Mouse (Mus musculus): Measurements from ENCODE around the gene 1700001P01Rik. TPM values are rescaled to one million over a fixed set of nuclear protein-coding genes. Genes with fewer than 3 reads are reported as not detected.

The 1700001P01Rik gene
- polyA plus RNA-seq, 1 experiment = 0.22 TPM

DNA sequence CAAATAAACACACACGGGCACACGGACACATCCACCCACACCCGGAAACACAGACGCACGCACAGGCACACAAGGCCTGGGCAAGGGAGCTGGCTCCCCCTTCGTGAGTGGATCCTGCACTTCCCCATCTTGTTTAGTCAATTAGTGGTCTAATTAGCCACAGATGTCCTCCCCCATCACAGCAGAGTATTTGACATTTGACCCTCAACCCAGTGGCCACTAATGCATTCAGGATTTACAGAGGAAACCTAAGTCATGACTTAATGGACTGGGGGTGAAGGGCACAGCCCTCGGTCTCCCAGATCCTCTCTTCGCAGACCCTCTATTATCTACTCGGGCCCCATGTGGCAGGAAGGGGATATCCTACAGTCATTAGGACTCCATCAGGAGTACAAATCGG, 42.0 kb downstream of the 1700001P01Rik start:
- WGBS = 38% methylated on average over 10 of the region's 10 CpGs
- peaks cover 5% of the 10 kb centered on the region; the same call in 1 of the 2 replicates for H3K4me1 ChIP-seq (ENCODE audit: control insufficient read depth, insufficient read depth, low read length)
- H3K4me3 ChIP-seq (replicated peaks; ENCODE audit: extremely low read depth, low read depth, low read length) = no peak overlapping the region
- TF ChIP-seq CTCF (IDR thresholded peaks at IDR 0.05; ENCODE audit: insufficient read depth, low read length) (no peak), POLR2A (IDR thresholded peaks at IDR 0.05; ENCODE audit: borderline replicate concordance, extremely low read depth, low read depth, low read length) (no peak)
- DNase-seq = no peak

DNA sequence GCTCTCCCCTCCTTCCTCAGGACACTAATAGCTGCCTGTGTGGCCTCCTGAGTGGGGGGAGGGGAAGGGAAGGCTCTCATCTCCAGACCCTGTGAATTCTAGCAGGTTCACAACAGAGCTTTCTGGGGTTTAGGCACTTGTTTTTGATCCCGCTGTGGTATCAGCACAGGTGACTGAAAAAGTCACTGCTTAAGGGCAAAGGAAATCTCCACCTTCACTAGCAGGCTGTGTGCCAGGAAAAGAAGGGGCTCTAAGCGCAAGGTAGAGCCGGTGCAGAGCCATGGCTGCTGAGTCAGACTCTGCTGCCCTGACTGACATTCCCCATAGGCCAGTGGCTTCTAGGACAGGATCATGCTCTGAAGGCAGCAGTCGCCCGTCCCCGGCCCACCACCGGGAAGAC, 47.0 kb downstream of the 1700001P01Rik start:
- no peak for TF ChIP-seq POLR2A (IDR thresholded peaks at IDR 0.05; ENCODE audit: borderline replicate concordance, extremely low read depth, low read depth, low read length)
- TF ChIP-seq CTCF (IDR thresholded peaks at IDR 0.05; ENCODE audit: insufficient read depth, low read length) = no peak
- Histone ChIP-seq H3K4me3 (replicated peaks; ENCODE audit: extremely low read depth, low read depth, low read length) (no peak overlapping the region), H3K4me1 (ENCODE audit: control insufficient read depth, insufficient read depth, low read length) (peaks cover 4% of the 10 kb centered on the region; the same call in 1 of the 2 replicates)
- no peak for DNase-seq
- 78% methylated on average over 7 of the region's 7 CpGs for WGBS

DNA sequence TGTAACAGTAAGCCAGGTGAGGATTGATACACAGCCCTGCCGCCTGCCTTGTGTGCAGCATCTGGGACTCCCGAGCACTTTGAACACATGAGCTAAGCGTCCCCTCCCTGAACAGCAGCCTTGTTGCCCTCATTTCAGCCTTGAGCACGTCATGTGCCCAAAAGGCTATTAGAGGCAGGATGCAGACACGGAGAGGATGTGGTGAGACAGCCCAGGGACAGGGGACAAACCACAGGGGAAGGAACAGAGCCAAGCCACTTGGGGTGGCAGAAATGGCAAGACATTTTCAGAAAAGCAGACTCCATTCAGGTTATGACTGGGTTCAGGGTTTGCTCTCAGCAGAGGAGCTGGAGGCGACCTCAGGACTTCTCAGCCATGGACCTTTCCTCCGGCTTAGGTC, 47.4 kb downstream of the 1700001P01Rik start:
- TF ChIP-seq POLR2A (IDR thresholded peaks at IDR 0.05; ENCODE audit: borderline replicate concordance, extremely low read depth, low read depth, low read length) (no peak), CTCF (IDR thresholded peaks at IDR 0.05; ENCODE audit: insufficient read depth, low read length) (no peak)
- DNase-seq = no peak
- Histone ChIP-seq H3K4me3 (replicated peaks; ENCODE audit: extremely low read depth, low read depth, low read length) (no peak overlapping the region), H3K4me1 (ENCODE audit: control insufficient read depth, insufficient read depth, low read length) (no peaks in the 10 kb centered on the region)
- WGBS = 69% methylated on average over 7 of the region's 7 CpGs

DNA sequence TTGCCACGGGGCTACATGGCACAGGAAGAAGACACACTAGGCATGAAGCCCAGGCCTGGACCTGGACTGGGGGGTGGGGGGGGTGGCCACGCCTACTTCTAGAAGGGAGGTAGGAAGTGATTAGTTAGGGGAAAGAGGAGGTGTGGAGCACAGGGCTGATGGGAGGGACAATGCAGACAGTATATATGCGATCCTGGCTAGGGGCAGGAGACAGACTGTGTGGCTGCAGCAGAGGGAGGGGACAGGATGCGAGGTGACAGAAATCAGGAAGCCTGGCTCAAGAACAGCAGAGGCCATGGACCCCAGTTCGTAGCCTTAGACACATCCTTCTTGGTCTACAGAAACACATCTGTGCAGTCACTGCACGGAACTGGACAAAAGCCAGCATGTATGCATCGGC, 52.0 kb downstream of the 1700001P01Rik start:
- 53% methylated on average over 7 of the region's 7 CpGs for WGBS
- DNase-seq = no peak
- no peaks in the 10 kb centered on the region for H3K4me1 ChIP-seq (ENCODE audit: control insufficient read depth, insufficient read depth, low read length)
- TF ChIP-seq POLR2A (IDR thresholded peaks at IDR 0.05; ENCODE audit: borderline replicate concordance, extremely low read depth, low read depth, low read length) = no peak
- no peak for TF ChIP-seq CTCF (IDR thresholded peaks at IDR 0.05; ENCODE audit: insufficient read depth, low read length)
- no peak overlapping the region for H3K4me3 ChIP-seq (replicated peaks; ENCODE audit: extremely low read depth, low read depth, low read length)

Other genes with a start within 250 kb of the 1700001P01Rik start
- 6.4 and 7.0 TPM in 2 replicates for gene Srcin1, start 199.7 kb downstream of the 1700001P01Rik start, polyA plus RNA-seq (2012; rRNA removed)
- gene Epop, start 146.2 kb downstream of the 1700001P01Rik start, polyA plus RNA-seq (2012; rRNA removed) = 6.4 and 12.3 TPM in 2 replicates
- 65.9 and 79.6 TPM in 2 replicates for gene Mllt6, start 112.5 kb downstream of the 1700001P01Rik start, polyA plus RNA-seq (2012; rRNA removed)
- gene Cisd3, start 90.1 kb downstream of the 1700001P01Rik start, polyA plus RNA-seq (2012; rRNA removed) = 26.4 and 34.0 TPM in 2 replicates
- gene Pcgf2, start 75.4 kb downstream of the 1700001P01Rik start, polyA plus RNA-seq (2012; rRNA removed) = 65.9 and 81.9 TPM in 2 replicates
- gene Psmb3, start 72.5 kb downstream of the 1700001P01Rik start, polyA plus RNA-seq (2012; rRNA removed) = 214 and 264 TPM in 2 replicates
- 11.9 and 14.6 TPM in 2 replicates for gene Pip4k2b, start 31.2 kb downstream of the 1700001P01Rik start, polyA plus RNA-seq (2012; rRNA removed)
- gene Cwc25, start 9.4 kb downstream of the 1700001P01Rik start, polyA plus RNA-seq (2012; rRNA removed) = 7.0 and 11.6 TPM in 2 replicates
- 81.7 and 95.5 TPM in 2 replicates for gene Rpl23, start 6.5 kb upstream of the 1700001P01Rik start, polyA plus RNA-seq (2012; rRNA removed)
- 120 and 137 TPM in 2 replicates for gene Lasp1, start 23.1 kb upstream of the 1700001P01Rik start, polyA plus RNA-seq (2012; rRNA removed)
- gene B230217C12Rik, start 64.9 kb upstream of the 1700001P01Rik start, polyA plus RNA-seq (2012; rRNA removed) = 2.8 and 4.5 TPM in 2 replicates
- gene Fbxo47, start 108.2 kb upstream of the 1700001P01Rik start, polyA plus RNA-seq (2012; rRNA removed) = 0.16 and 0.36 TPM in 2 replicates
- gene Plxdc1, start 210.5 kb upstream of the 1700001P01Rik start, polyA plus RNA-seq (2012; rRNA removed) = 18.5 and 20.9 TPM in 2 replicates
- 2.7 and 5.1 TPM in 2 replicates for gene Arl5c, start 220.3 kb upstream of the 1700001P01Rik start, polyA plus RNA-seq (2012; rRNA removed)
- 16.0 and 25.6 TPM in 2 replicates for gene Cacnb1, start 247.1 kb upstream of the 1700001P01Rik start, polyA plus RNA-seq (2012; rRNA removed)